Mouse (Mus musculus): ENCODE measurements around the gene Rhbdd1. TPM values are rescaled to one million over a fixed set of nuclear protein-coding genes. Genes with fewer than 3 reads are reported as not detected.
A peak's percentile ranks its signal among the peaks of the same experiment; 100 is the strongest.

The Rhbdd1 gene
- polyA plus RNA-seq, 1 experiment from 2014 or later: 8.7 TPM

DNA sequence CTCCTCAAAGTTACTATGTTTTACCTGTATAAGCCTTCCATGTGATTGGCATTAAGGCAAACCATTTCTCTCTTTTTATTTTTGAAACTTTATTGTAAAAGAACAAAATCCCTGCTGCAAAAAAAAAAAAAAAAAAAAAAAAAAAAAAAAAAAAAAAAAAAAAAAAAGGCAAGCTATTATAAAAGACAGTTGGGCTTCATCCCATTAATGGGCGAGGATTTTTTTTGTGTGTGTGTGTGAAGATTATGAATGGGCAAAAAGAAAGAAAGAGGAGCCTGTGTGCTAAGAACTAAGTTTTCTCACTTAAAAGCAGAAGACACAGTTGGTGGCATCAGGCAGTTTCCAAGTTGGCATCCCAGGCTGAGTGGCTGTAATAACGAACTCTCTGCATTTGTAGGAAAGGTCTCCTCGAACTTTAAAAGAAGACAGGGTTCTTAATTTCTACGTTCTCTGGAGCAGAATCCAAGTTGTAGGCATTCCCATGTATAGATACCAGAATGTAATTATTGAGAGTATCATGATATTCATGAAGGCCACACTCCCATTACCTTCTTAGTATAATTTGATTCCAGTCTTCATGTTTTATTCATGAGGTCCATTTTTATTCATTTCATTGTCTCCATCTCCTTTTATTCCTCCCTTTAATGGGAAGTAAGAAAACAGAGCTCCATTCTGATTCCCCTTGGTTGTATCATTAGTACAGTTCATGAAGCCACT is 13.1 kb downstream of the Rhbdd1 start:
- Histone ChIP-seq H3K4me3 (no peak overlapping the region), H3K27ac (replicated peaks) (no peak overlapping the region), H3K9ac (no peak overlapping the region), H3K9me3 (no peaks in the 10 kb centered on the region), H3K36me3 (no peaks in the 10 kb centered on the region), H3K4me1 (peaks cover 4% of the 10 kb centered on the region; the same call in 1 of the 2 replicates), H3K27me3 (replicated peaks) (no peaks in the 10 kb centered on the region), H3K4me2 (no peak overlapping the region)
- WGBS: 78% methylated on average over 4 of the region's 4 CpGs
- ATAC-seq (ENCODE audit: extremely low read depth, insufficient number of reproducible peaks, low FRiP score, low TSS enrichment): no peak

DNA sequence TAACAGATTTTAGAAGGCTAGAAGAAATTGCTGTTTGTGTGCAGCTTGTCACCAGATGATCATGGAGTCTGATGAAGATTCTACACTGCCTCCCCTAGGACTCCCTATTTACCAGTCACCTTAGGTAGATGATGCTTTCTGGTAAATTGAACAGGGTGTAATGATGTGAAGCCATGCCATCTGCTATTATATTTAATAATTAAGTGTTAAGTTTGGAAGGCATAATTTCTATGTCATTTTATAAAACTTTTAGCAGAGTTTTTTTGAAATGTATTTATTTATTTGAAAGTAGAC is 13.6 kb downstream of the Rhbdd1 start:
- Histone ChIP-seq H3K4me2 (no peak overlapping the region), H3K4me3 (no peak overlapping the region), H3K9me3 (no peaks in the 10 kb centered on the region), H3K27ac (replicated peaks) (no peak overlapping the region), H3K27me3 (replicated peaks) (no peaks in the 10 kb centered on the region), H3K4me1 (no peaks in the 10 kb centered on the region), H3K9ac (no peak overlapping the region), H3K36me3 (no peaks in the 10 kb centered on the region)
- no peak for ATAC-seq (ENCODE audit: extremely low read depth, insufficient number of reproducible peaks, low FRiP score, low TSS enrichment)

DNA sequence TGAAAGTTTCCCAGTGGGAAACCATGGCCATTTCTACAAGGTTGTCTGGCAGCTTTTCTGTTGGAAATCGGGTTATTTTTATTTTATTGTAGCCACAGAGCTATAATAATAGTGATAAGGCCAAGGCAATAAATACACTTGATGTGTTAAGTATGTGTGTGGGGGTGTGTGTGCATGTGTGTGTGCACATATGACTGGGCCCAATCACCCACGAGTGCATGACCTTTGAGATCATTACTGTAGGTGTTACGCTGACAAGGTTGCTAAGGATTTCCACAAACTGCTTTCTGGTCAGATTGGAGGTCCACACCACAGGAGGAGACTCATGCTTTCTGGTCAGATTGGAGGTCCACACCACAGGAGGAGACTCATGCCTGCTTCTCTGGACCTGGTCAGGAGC is 18.3 kb downstream of the Rhbdd1 start:
- WGBS: 87% methylated on average over 3 of the region's 3 CpGs
- ATAC-seq (ENCODE audit: extremely low read depth, insufficient number of reproducible peaks, low FRiP score, low TSS enrichment): no peak
- H3K9ac ChIP-seq: no peak overlapping the region

DNA sequence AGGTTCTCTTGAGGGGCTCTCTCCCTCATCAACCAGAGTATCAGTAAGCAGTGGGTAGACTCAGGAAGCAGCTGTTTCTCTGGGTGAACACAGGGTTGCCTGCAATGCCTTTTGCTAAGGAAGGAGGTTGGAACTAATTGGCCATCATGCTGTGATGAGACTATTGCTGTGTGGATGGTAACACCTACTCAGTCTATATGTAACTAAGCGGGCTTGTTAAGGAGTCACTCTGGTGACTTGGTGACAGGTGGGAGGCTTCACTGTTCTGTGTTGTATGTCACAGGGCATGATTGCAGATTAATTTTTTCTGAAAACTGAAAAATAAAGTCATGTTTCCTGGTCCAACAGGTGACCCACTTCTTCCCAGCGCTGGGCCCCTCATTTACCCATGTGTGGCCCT is 36.8 kb downstream of the Rhbdd1 start:
- H3K9ac ChIP-seq: no peak overlapping the region
- no peak overlapping the region for H3K4me3 ChIP-seq
- H3K9me3 ChIP-seq: no peaks in the 10 kb centered on the region
- peaks cover under 1% of the 10 kb centered on the region for H3K4me1 ChIP-seq
- no peak overlapping the region for H3K27ac ChIP-seq (replicated peaks)
- H3K27me3 ChIP-seq (replicated peaks): peaks cover 4% of the 10 kb centered on the region; the same call in 1 of the 2 replicates
- no peak for ATAC-seq (ENCODE audit: extremely low read depth, insufficient number of reproducible peaks, low FRiP score, low TSS enrichment)
- no peak overlapping the region for H3K4me2 ChIP-seq
- WGBS: 97% methylated on average over 2 of the region's 2 CpGs
- H3K36me3 ChIP-seq: no peaks in the 10 kb centered on the region

More for the DNA sequence above, 18.3 kb downstream of the Rhbdd1 start:
- H3K27ac ChIP-seq (replicated peaks): no peak overlapping the region
- no peak overlapping the region for H3K4me2 ChIP-seq
- H3K9me3 ChIP-seq: no peaks in the 10 kb centered on the region
- no peaks in the 10 kb centered on the region for H3K36me3 ChIP-seq
- no peak overlapping the region for H3K4me3 ChIP-seq
- no peaks in the 10 kb centered on the region for H3K27me3 ChIP-seq (replicated peaks)
- H3K4me1 ChIP-seq: no peaks in the 10 kb centered on the region

DNA sequence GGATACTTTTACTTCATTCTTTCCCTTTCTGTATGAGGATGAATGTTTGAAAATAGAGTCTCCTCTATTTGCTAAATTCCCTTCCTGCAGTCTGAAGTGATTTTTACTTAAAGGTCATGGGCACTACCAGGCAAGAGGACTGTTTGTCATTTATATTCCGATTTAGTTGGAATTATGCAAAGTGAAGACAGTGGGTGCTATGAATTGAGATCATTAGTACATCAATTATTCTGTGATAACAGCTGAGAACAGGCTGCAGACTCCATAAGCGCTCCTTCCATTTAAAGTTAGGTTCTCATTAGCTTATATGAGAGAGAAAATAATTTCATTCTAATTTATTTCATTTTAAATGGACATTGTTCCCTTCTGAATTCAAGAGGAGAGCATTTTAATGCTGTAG is 37.5 kb downstream of the Rhbdd1 start:
- ATAC-seq (ENCODE audit: extremely low read depth, insufficient number of reproducible peaks, low FRiP score, low TSS enrichment): no peak
- Histone ChIP-seq H3K27me3 (replicated peaks) (peaks cover 4% of the 10 kb centered on the region; the same call in 1 of the 2 replicates), H3K9me3 (no peaks in the 10 kb centered on the region), H3K36me3 (no peaks in the 10 kb centered on the region), H3K4me2 (no peak overlapping the region), H3K9ac (no peak overlapping the region), H3K4me1 (peaks cover 7% of the 10 kb centered on the region), H3K27ac (replicated peaks) (no peak overlapping the region), H3K4me3 (no peak overlapping the region)
- WGBS: 77% methylated on average over 2 of the region's 2 CpGs

DNA sequence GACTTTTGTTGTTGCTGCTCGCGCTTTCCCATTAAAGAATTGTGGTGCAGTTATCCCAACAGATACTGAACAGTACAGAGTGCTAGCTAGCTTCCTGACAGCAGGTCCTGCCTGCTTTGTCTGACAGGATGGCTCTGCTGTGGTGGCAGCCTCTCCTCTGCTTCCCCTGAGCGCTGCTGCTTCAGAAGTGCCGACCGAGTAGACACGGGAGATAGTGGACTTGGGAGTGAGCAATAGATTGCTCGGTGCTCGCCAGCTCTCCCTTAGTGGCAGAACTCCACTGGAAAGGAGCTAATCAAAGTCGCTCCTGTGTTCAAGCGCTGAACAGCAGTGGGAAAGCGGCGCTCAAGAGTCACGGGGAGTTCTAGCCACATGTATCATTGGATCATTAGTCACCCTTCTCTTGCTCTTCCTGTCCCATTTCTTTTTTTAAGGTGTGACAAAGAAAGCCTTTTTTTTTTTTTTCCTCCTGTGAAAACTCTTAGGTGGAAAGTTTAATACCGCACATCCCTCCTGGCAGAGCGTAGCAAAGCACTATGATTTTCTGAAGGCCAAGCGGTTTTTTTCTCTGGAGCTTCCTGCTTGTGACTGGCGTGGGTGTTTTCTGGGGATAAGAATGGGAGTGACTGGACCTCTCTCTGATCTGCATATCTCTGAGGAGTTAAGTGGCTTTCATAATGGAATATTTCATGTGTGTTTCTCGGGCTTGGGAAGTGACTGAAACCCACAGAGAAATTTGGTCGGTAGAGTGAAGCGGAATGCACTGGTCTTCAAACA is 42.8 kb downstream of the Rhbdd1 start:
- Histone ChIP-seq H3K9ac (peak overlapping the region; percentile 66), H3K36me3 (no peaks in the 10 kb centered on the region), H3K27ac (replicated peaks) (0 out of 2 replicates have a peak overlapping the region, but pooled peaks have one; percentile 12), H3K4me1 (peaks cover 33% of the 10 kb centered on the region), H3K4me2 (peak overlapping the region; percentile 64), H3K9me3 (no peaks in the 10 kb centered on the region; the same call in 1 of the 2 replicates), H3K4me3 (peak overlapping the region; percentile 39), H3K27me3 (replicated peaks) (peaks cover 45% of the 10 kb centered on the region)
- ATAC-seq (ENCODE audit: extremely low read depth, insufficient number of reproducible peaks, low FRiP score, low TSS enrichment): peak; percentile 51; the same call in 1 of the 2 replicates
- WGBS: 36% methylated on average over 20 of the region's 20 CpGs

DNA sequence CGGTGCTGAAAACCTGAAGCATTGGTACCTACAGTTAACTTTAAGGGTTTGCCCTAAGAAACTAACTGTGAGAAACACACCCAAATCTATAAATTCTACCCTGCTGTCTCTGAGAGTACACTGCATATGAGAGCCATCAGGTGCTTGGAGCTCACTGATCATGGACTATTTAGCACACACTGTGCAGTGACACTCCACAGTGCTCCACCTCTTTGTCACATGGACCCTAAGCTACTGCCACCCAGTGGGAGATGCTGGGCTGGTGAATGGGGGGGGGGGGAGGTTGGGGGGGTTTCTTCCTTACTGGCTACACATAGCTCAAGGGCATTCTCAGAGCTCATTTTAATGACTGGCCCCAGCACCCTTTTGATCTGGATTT is 43.4 kb downstream of the Rhbdd1 start:
- H3K9me3 ChIP-seq: no peaks in the 10 kb centered on the region; the same call in 1 of the 2 replicates
- 64% methylated on average over 1 of the region's 1 CpGs for WGBS
- peaks cover 39% of the 10 kb centered on the region for H3K4me1 ChIP-seq
- H3K4me3 ChIP-seq: no peak overlapping the region
- no peak overlapping the region for H3K9ac ChIP-seq
- peaks cover 45% of the 10 kb centered on the region for H3K27me3 ChIP-seq (replicated peaks)
- peak overlapping the region; percentile 64 for H3K4me2 ChIP-seq
- no peaks in the 10 kb centered on the region for H3K36me3 ChIP-seq
- no peak overlapping the region for H3K27ac ChIP-seq (replicated peaks)
- no peak for ATAC-seq (ENCODE audit: extremely low read depth, insufficient number of reproducible peaks, low FRiP score, low TSS enrichment)

DNA sequence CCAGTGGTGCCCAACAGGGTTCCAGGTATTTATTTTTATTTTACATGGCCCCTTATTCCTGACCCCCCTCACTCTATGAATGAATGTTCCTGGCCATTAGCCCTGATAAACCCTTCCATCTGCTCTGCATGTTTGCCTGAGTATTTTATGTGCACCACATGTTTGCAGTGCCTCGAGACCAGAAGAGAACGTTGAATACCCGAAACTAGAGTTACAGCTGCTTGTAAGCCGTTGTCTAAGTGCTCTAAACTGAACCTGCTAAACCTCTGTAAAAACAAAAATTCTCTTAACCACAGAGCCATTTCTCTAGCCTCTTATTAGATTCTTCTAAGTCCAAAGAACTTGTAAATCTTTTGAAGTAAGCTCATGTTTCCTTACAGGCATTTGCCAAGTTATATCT is 45.0 kb downstream of the Rhbdd1 start:
- no peak for ATAC-seq (ENCODE audit: extremely low read depth, insufficient number of reproducible peaks, low FRiP score, low TSS enrichment)
- H3K36me3 ChIP-seq: no peaks in the 10 kb centered on the region
- peaks cover 45% of the 10 kb centered on the region for H3K4me1 ChIP-seq
- no peak overlapping the region for H3K4me2 ChIP-seq
- H3K9me3 ChIP-seq: no peaks in the 10 kb centered on the region; the same call in 1 of the 2 replicates
- no peak overlapping the region for H3K27ac ChIP-seq (replicated peaks)
- H3K27me3 ChIP-seq (replicated peaks): peaks cover 53% of the 10 kb centered on the region
- no peak overlapping the region for H3K4me3 ChIP-seq
- WGBS: 86% methylated on average over 4 of the region's 4 CpGs
- no peak overlapping the region for H3K9ac ChIP-seq

DNA sequence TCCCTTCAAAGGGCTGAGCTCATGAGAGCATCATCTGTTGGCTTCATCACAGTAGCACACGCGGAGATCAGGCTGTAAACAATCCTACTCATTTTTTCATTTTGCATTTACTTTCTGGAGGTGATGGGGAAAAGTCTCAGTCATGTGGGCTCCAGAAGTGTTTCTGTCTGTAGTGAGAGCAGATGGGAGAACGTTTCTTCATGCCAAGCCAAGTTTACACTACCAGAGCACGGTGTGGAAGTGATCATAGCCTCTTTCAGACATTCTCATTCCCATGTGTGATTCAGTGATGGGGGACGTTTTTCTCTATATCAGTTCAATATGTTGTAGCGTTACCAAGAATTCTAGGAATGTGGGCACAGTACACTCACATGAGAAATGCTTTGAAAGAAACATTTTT is 45.9 kb downstream of the Rhbdd1 start:
- 76% methylated on average over 6 of the region's 6 CpGs for WGBS
- Histone ChIP-seq H3K9ac (no peak overlapping the region), H3K36me3 (no peaks in the 10 kb centered on the region), H3K4me1 (peaks cover 45% of the 10 kb centered on the region), H3K9me3 (no peaks in the 10 kb centered on the region; the same call in 1 of the 2 replicates), H3K27me3 (replicated peaks) (peaks cover 61% of the 10 kb centered on the region), H3K4me2 (no peak overlapping the region), H3K4me3 (no peak overlapping the region), H3K27ac (replicated peaks) (no peak overlapping the region)
- no peak for ATAC-seq (ENCODE audit: extremely low read depth, insufficient number of reproducible peaks, low FRiP score, low TSS enrichment)

DNA sequence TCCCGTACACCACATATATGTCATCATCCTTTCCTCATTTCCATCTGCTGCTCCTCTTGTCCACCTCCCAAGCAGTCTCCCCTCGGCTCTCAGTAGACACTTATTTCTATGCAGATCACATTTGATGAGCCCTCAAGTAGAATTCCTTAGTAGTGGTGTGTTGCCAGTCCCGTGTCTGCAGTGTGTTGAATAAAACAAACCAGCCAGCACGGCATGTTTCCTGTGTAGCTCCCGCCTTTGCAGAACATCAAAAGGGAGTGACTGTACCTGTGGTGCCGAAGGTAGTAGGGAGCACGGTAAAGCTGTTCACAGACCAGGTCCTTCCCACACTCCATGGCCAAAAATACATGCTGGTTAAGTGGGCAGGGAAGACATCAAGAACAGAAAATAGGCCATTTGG is 47.8 kb downstream of the Rhbdd1 start:
- no peak overlapping the region for H3K9ac ChIP-seq
- H3K4me3 ChIP-seq: no peak overlapping the region
- peaks cover 35% of the 10 kb centered on the region for H3K4me1 ChIP-seq
- H3K4me2 ChIP-seq: peak overlapping the region; percentile 24
- ATAC-seq (ENCODE audit: extremely low read depth, insufficient number of reproducible peaks, low FRiP score, low TSS enrichment): no peak
- H3K27me3 ChIP-seq (replicated peaks): peaks cover 76% of the 10 kb centered on the region
- H3K36me3 ChIP-seq: no peaks in the 10 kb centered on the region
- H3K9me3 ChIP-seq: no peaks in the 10 kb centered on the region; the same call in 1 of the 2 replicates
- H3K27ac ChIP-seq (replicated peaks): no peak overlapping the region
- 59% methylated on average over 7 of the region's 7 CpGs for WGBS

DNA sequence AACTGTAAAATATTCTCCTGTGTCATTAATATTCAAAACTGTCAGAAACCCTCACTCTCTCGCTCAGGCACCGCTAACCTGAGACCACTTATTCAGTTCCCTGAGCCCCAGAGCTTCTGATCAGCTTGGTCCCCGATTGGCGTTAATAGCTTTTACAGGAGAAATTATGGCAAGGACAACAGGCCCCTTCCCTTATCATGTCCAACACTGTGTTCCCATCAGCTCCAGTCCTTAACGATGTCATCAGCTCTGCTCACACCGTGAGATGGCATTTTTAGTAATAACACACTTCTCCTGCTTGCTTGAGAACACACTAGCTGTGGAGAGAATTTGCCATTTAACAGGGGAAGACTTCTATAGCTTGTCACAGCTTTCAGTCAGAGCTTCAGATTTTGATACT is 48.2 kb downstream of the Rhbdd1 start:
- H3K4me2 ChIP-seq: peak overlapping the region; percentile 24
- no peak overlapping the region for H3K4me3 ChIP-seq
- no peak overlapping the region for H3K27ac ChIP-seq (replicated peaks)
- H3K9ac ChIP-seq: no peak overlapping the region
- peaks cover 31% of the 10 kb centered on the region for H3K4me1 ChIP-seq
- WGBS: 29% methylated on average over 6 of the region's 6 CpGs
- no peak for ATAC-seq (ENCODE audit: extremely low read depth, insufficient number of reproducible peaks, low FRiP score, low TSS enrichment)
- peaks cover 76% of the 10 kb centered on the region for H3K27me3 ChIP-seq (replicated peaks)
- H3K36me3 ChIP-seq: no peaks in the 10 kb centered on the region
- no peaks in the 10 kb centered on the region; the same call in 1 of the 2 replicates for H3K9me3 ChIP-seq

Measured in heart, embryonic 13.5 days (tissue).